Mouse (Mus musculus) subcutaneous adipose tissue, adult 2 months (tissue): ENCODE data around the gene Atp1a4. TPM values are rescaled to one million over a fixed set of nuclear protein-coding genes. Genes with fewer than 3 reads are reported as not detected.

Experiments used
- polyA plus RNA-seq: library from polyadenylated mRNA; depleted of rRNA; stranded (reverse); fragments of >200 nt; gene quantifications from 2 replicates; pipeline ENCODE4 v1.2.3, GENCODE M21; 2012; ENCODE audit warnings: low replicate concordance; rRNA removed

Gene Atp1a4
- 0.03 and 4.1 TPM in 2 replicates for polyA plus RNA-seq

DNA sequence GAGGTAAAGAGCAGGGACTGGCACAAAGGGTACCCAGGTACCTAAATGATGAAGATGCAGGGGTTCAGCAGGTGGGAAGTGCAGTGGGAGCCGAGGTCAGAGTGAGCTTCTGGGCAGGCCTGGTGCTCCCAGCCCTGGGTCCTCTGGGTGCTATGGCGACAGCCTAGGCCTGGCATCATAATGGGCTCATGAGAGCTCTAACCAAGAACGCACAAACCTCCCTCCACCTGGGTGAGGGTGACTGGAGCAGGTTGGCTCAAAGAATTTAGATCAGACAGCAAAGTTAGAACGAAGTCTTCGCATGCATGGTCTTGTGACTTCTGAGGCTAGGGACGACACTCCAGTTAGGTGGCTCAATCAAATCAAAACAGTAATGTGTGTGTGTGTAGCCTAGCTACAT lies at the start of gene Atp1a4:
Atp1a4 (minus strand) TSS at position 101 of the 400 bp plus-strand sequence.

DNA sequence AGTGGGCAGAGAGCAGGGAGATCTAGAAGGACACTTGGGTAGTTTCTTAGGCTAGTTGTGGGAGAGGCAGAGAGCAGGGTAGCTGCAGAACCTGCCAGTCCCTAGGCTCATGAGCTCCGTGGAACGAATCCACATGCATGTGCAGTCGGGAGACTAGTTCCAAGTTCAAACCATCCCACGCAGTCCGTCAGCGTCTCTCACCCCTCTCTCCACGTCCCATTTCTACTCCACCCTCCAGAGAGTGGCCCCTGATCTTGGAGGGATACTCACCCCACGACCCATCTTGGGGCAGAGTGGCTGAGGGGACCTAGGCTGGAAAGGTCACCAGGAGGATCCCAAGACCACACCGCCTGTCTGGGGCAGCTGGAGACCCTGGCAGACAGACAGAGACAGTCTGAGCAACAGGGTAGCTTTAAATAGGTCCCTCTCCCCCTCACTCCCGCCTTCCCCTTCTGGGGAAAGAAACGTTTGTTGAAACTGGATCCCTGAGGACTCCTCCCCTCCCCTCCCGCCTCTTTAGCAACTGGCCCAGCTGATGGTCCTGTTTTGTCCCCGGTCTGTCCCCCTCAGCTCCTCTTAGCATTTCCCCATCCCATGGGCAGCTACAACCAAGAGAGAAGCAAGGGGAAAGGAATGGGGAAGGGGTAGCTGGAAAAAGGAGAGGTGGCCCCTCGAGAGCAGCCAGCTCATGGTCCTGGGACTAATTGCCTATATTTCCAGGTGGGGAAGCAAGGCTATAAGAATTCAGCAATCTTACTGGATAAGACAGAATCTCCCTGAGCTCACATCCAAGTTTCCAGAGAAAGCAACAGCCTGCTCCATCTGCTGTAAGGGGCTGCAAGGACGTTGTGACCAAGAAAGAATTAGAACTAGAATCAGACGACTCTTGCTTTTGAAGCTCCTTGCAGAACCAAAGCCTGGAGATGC lies 39.7 kb upstream of the Atp1a4 start, which contains the start of gene Atp1a2:
Atp1a2 (minus strand) TSS at position 454 of the 927 bp plus-strand sequence.

GRCm38 (mm10) chr1:172261477-172262078 lies 3.4 kb upstream of the Atp1a4 start, which contains the start of gene Igsf8:
Gene Igsf8, plus strand, starts transcription at chr1:172261641.

GRCm38 (mm10) chr1:172219451-172220406 lies 38.5 kb downstream of the Atp1a4 start, which contains the start of gene Casq1:
Gene Casq1, minus strand, starts transcription at chr1:172219868.

GRCm38 (mm10) chr1:172206141-172206917 lies 51.9 kb downstream of the Atp1a4 start, which contains the start of gene Pea15a:
Gene Pea15a, minus strand, starts transcription at chr1:172206804.

Other genes starting within 250 kb of the Atp1a4 start
- 2.6 and 14.9 TPM in 2 replicates for gene Vangl2, start 230.0 kb downstream of the Atp1a4 start, polyA plus RNA-seq
- gene Nhlh1, start 200.8 kb downstream of the Atp1a4 start, polyA plus RNA-seq: not detected in 2 replicates
- gene Copa, start 175.9 kb downstream of the Atp1a4 start, polyA plus RNA-seq: 48.2 and 106 TPM in 2 replicates
- gene Ncstn, start 175.6 kb downstream of the Atp1a4 start, polyA plus RNA-seq: 114 and 136 TPM in 2 replicates
- gene Pex19, start 131.7 kb downstream of the Atp1a4 start, polyA plus RNA-seq: 146 and 320 TPM in 2 replicates
- 75.3 and 98.0 TPM in 2 replicates for gene Dcaf8, start 110.3 kb downstream of the Atp1a4 start, polyA plus RNA-seq
- 144 and 194 TPM in 2 replicates for gene Pea15a, start 51.6 kb downstream of the Atp1a4 start, polyA plus RNA-seq
- 3.6 and 7.0 TPM in 2 replicates for gene Casq1, start 38.5 kb downstream of the Atp1a4 start, polyA plus RNA-seq
- gene Igsf8, start 3.2 kb upstream of the Atp1a4 start, polyA plus RNA-seq: 100 and 133 TPM in 2 replicates
- 208 and 473 TPM in 2 replicates for gene Atp1a2, start 39.6 kb upstream of the Atp1a4 start, polyA plus RNA-seq
- 0.10 TPM in 1 of 2 replicates, not detected in the other for gene Kcnj9, start 70.9 kb upstream of the Atp1a4 start, polyA plus RNA-seq
- gene Kcnj10, start 82.8 kb upstream of the Atp1a4 start, polyA plus RNA-seq: 0.07 and 0.35 TPM in 2 replicates
- gene Pigm, start 118.1 kb upstream of the Atp1a4 start, polyA plus RNA-seq: 7.6 and 9.6 TPM in 2 replicates
- gene Slamf9, start 216.9 kb upstream of the Atp1a4 start, polyA plus RNA-seq: 16.6 and 17.2 TPM in 2 replicates
- gene Igsf9, start 223.4 kb upstream of the Atp1a4 start, polyA plus RNA-seq: 6.0 and 35.1 TPM in 2 replicates
- gene Tagln2, start 241.6 kb upstream of the Atp1a4 start, polyA plus RNA-seq: 217 and 327 TPM in 2 replicates